Mouse (Mus musculus) C2C12 (cell line): ENCODE measurements at regions not wholly inside any gene's neighbourhood (a gene's known extent, or its start where the extent isn't known, plus 50 kb on each side); places are given as distances from the start of the nearest gene placed in this dataset.

Experiments used
- H3K27me3 ChIP-seq: one replicate; pipeline ENCODE4 v1.6.1; 2011; ENCODE audit not compliant: control insufficient read depth, insufficient read depth, insufficient read length
- H3K36me3 ChIP-seq: one replicate; pipeline ENCODE4 v1.6.1; 2011; ENCODE audit not compliant: control insufficient read depth, insufficient read depth
- H3K4me3 ChIP-seq: one replicate; pipeline ENCODE4 v1.5.1; 2011; ENCODE audit warnings: mild to moderate bottlenecking, control low read depth; ENCODE audit not compliant: poor library complexity, insufficient read depth, severe bottlenecking
- H3K79me2 ChIP-seq: one replicate; pipeline ENCODE4 v1.6.1; 2011; ENCODE audit not compliant: control insufficient read depth, insufficient read depth
- H3K79me3 ChIP-seq: one replicate; pipeline ENCODE4 v1.6.1; 2011; ENCODE audit warnings: low read depth, control low read depth
- H3ac ChIP-seq: one replicate; pipeline ENCODE3; 2011; ENCODE audit warnings: low read depth; ENCODE audit not compliant: control insufficient read depth, insufficient read length
- CEBPB ChIP-seq: IDR thresholded peaks from one replicate; pipeline ENCODE4 v1.6.1; 2011; ENCODE audit warnings: low read depth, mild to moderate bottlenecking, control low read depth, moderate library complexity
- CTCF ChIP-seq: IDR thresholded peaks from one replicate; pipeline ENCODE4 v1.5.1; 2011; ENCODE audit not compliant: control insufficient read depth, insufficient read depth, insufficient read length
- FOSL1 ChIP-seq: IDR thresholded peaks from one replicate; pipeline ENCODE4 v1.8.0; 2011; ENCODE audit warnings: mild to moderate bottlenecking, low read length; ENCODE audit not compliant: poor library complexity, insufficient read depth, severe bottlenecking
- MAX ChIP-seq: IDR thresholded peaks from one replicate; pipeline ENCODE4 v1.6.1; 2011; ENCODE audit warnings: mild to moderate bottlenecking, control low read depth
- MYOD1 ChIP-seq: IDR thresholded peaks from one replicate; pipeline ENCODE4 v1.6.1; 2011; ENCODE audit warnings: low read depth; ENCODE audit not compliant: control insufficient read depth, insufficient read length
- MYOG ChIP-seq: IDR thresholded peaks from one replicate; pipeline ENCODE4 v1.6.1; 2011; ENCODE audit not compliant: control insufficient read depth, insufficient read length; ENCODE audit errors: extremely low read depth
- USF1 ChIP-seq: IDR thresholded peaks from one replicate; pipeline ENCODE4 v1.6.1; 2011; ENCODE audit warnings: low read depth, mild to moderate bottlenecking, control low read depth, moderate library complexity

DNA sequence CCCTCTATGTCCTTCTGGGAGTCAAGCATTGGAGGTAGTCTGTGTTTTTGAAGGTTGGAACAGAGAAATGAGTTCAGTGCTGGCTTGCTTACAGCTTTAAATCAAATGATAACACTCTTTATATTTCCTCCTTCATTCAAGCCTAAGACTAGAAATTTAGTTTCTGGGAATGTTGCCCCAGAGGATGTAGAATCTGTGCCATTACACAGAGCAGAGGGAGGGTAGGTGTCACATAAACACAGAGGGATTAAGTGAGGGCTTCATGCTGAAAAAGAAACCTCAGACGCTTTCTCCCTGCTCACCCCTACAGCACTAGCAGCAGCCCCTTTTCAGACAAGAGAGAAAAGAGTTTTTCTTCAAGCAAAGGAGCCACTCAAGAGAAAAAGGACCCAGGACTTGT lies 232.9 kb downstream of the 9330182O14Rik start:
- no peak overlapping the region for H3ac ChIP-seq
- no peaks in the 10 kb centered on the region for H3K79me2 ChIP-seq
- TF ChIP-seq MAX (no peak), MYOG (no peak), USF1 (no peak), CTCF (no peak), MYOD1 (no peak), CEBPB (no peak), FOSL1 (no peak)
- H3K4me3 ChIP-seq = no peak overlapping the region
- no peaks in the 10 kb centered on the region for H3K79me3 ChIP-seq
- H3K27me3 ChIP-seq = no peaks in the 10 kb centered on the region
- no peaks in the 10 kb centered on the region for H3K36me3 ChIP-seq

DNA sequence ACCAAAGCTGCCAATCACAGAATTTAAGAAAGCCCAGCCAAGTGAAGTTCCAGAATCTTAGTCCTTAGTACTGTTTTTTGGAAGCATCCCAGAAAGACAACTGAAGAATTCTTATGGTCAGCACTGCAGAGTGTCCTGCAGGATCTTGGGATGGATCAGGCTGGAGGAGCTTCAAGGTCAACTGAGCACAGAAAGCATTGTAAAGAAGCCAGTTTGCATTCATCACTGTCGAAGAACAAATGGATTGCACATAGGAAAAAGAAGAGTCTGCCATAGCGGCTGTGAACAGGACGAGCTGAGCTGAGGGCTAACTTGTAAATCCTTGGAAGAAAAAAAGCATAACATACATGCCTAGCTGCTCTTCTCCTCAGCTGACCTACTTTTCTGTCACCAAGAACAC lies 234.6 kb downstream of the 9330182O14Rik start:
- H3K36me3 ChIP-seq = no peaks in the 10 kb centered on the region
- no peaks in the 10 kb centered on the region for H3K27me3 ChIP-seq
- no peak overlapping the region for H3ac ChIP-seq
- H3K79me3 ChIP-seq = no peaks in the 10 kb centered on the region
- TF ChIP-seq USF1 (no peak), MYOG (no peak), CEBPB (no peak), CTCF (no peak), FOSL1 (no peak), MYOD1 (no peak), MAX (no peak)
- no peak overlapping the region for H3K4me3 ChIP-seq
- H3K79me2 ChIP-seq = no peaks in the 10 kb centered on the region

DNA sequence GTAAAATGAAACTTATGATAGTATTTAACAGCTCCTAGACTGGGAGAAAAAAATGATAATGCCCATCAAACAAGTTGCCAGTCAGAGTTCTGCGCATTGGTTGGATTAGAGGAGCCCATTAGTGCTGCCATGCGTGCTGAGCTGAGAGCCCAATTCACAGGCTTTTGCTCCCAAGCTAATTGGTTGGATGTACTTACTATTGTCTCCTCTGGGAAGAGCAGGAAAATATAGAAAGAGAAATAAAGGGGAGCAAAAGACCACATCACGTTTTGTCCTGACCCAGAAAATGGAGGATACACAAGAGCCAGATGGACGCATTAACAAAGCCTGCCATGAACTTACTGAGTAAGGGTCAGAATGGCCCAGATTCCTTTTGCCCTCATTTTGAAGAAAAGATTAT lies 237.3 kb downstream of the 9330182O14Rik start:
- H3K27me3 ChIP-seq = no peaks in the 10 kb centered on the region
- H3K79me2 ChIP-seq = no peaks in the 10 kb centered on the region
- H3ac ChIP-seq = no peak overlapping the region
- H3K79me3 ChIP-seq = no peaks in the 10 kb centered on the region
- no peak for TF ChIP-seq USF1
- no peak for TF ChIP-seq MYOD1
- TF ChIP-seq MAX = no peak
- TF ChIP-seq CEBPB = no peak
- TF ChIP-seq FOSL1 = no peak
- no peak for TF ChIP-seq MYOG
- no peak for TF ChIP-seq CTCF
- no peak overlapping the region for H3K4me3 ChIP-seq
- H3K36me3 ChIP-seq = no peaks in the 10 kb centered on the region

DNA sequence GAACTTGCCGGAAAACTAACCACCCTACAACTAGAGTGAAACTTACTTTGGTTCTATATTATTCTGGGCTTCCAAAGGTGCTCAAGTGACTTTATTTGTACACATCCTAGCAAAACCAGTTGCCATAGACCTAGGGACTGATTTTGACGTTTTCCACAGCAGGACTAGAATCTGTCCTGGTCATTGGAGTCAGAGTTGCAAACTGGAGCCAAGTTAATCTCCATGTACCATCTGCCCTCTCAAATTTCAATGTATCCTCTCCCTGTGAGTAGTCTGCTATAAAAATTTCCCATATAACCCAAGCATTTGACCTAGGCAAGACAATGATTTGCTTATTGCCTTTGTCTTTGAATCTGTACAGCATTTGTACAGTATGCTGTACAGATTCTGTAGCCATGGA lies 252.4 kb downstream of the 9330182O14Rik start:
- Histone ChIP-seq H3ac (no peak overlapping the region), H3K4me3 (no peak overlapping the region), H3K27me3 (no peaks in the 10 kb centered on the region), H3K79me2 (no peaks in the 10 kb centered on the region), H3K79me3 (no peaks in the 10 kb centered on the region), H3K36me3 (no peaks in the 10 kb centered on the region)
- TF ChIP-seq CEBPB (no peak), FOSL1 (no peak), MYOG (no peak), USF1 (no peak), MYOD1 (no peak)

DNA sequence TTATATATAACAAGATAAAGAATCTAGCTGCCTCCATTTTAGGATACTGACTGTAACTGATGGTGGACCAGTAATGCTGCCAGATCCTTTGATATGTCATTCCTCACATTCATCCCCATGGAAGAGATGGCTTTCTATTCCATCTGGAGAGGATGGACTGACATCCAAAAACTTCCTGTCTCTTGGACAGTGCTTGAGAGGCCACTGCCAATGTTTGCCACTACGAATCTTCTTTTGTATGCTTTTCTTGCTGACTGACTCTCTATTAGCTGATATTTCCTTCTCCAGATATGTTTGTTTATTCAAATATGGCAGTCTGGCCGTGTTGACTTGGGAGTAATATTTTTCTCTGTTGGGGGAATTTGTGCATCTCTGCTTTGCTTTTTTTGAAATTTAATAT lies 253.6 kb downstream of the 9330182O14Rik start:
- no peak overlapping the region for H3K4me3 ChIP-seq
- TF ChIP-seq CTCF (no peak), MYOG (no peak), CEBPB (no peak), MAX (no peak), MYOD1 (no peak), FOSL1 (no peak), USF1 (no peak)
- H3ac ChIP-seq = no peak overlapping the region
- H3K79me3 ChIP-seq = no peaks in the 10 kb centered on the region
- no peaks in the 10 kb centered on the region for H3K36me3 ChIP-seq
- no peaks in the 10 kb centered on the region for H3K79me2 ChIP-seq
- H3K27me3 ChIP-seq = no peaks in the 10 kb centered on the region

DNA sequence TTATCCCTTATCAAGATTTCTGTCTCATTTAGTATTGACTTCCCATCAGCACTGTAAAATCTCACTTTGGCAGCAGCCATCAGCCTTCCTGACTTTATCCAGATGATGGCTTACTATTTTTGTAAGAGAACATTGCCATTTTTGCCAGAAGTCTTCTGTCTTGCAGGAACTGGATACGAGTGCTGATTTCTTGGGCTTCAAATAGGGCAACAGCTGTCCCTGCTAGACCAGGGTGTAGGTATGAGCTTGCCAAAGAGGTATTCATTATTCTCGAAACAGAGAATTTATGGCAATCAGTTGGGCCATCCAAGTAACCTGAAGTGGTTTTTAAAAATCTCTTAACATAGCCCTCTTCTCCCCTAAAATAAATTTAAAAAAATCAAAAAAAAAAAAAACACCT lies 254.6 kb downstream of the 9330182O14Rik start:
- no peak overlapping the region for H3ac ChIP-seq
- no peaks in the 10 kb centered on the region for H3K36me3 ChIP-seq
- no peaks in the 10 kb centered on the region for H3K27me3 ChIP-seq
- no peaks in the 10 kb centered on the region for H3K79me2 ChIP-seq
- H3K4me3 ChIP-seq = no peak overlapping the region
- TF ChIP-seq MAX (no peak), FOSL1 (no peak), USF1 (no peak), CEBPB (no peak), MYOD1 (no peak), MYOG (no peak), CTCF (no peak)
- no peaks in the 10 kb centered on the region for H3K79me3 ChIP-seq
